Mouse (Mus musculus): Measurements from ENCODE around the gene Ntf3.

DNA sequence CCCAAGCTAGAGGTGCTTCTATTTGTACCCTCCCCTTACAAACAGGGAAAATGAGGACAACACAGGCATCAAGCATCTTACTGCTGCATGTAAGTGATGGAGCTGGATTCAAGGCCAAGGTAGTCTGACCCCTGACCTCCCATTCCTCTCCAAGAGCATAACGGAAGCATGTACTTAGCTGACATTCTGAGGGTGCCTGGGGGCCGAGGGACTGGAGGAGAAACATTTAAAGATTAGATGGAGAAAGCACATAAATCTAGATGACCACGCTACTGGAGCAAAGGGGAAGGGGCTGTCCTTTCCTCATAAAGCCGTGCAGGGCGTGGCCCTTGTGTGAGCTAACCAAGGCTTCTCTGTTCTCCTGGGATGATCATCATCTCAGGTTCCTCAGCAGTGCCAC is 23.1 kb downstream of the Ntf3 start:
- TF ChIP-seq POLR2A (IDR thresholded peaks at IDR 0.05; ENCODE audit: insufficient read depth, low read depth, low read length) (no peak), CTCF (IDR thresholded peaks at IDR 0.05; ENCODE audit: insufficient read depth, low read depth, low read length) (no peak)

Data from olfactory bulb, adult 2 months (tissue).